Mouse (Mus musculus) CH12.LX (cell line): ENCODE measurements around the gene Ccdc157. TPM values are rescaled to one million over a fixed set of nuclear protein-coding genes. Genes with fewer than 3 reads are reported as not detected.

Source experiments
- DNase-seq: peaks from one replicate; pipeline ENCODE4 v3.0.0-alpha.2; 2013; ENCODE audit errors: extremely low read depth
- H3K27ac ChIP-seq: 2 replicates; pipeline ENCODE4 v1.5.1; 2012; ENCODE audit warnings: low read depth, mild to moderate bottlenecking, control low read depth, moderate library complexity; ENCODE audit not compliant: insufficient read depth
- H3K27me3 ChIP-seq: replicated peaks from 2 replicates; pipeline ENCODE3; 2012; ENCODE audit warnings: inconsistent platforms
- H3K36me3 ChIP-seq, 2 experiments: replicated peaks in 1 of 2; 2 replicates each; pipeline versions ENCODE3 to v1.6.1; 2012; ENCODE audit warnings: inconsistent platforms in 1 of 2, low read length in 1 of 2, mild to moderate bottlenecking in 1 of 2, mixed read lengths in 1 of 2, moderate library complexity in 1 of 2; ENCODE audit not compliant: control insufficient read depth in 1 of 2, insufficient read depth in 1 of 2
- H3K4me1 ChIP-seq, 2 experiments: 2 replicates each; pipeline ENCODE4 v1.6.1; 2012; ENCODE audit warnings: inconsistent platforms in 1 of 2, moderate library complexity in 1 of 2; ENCODE audit not compliant: insufficient read depth in 2 of 2, control insufficient read depth in 1 of 2
- H3K4me2 ChIP-seq: 2 replicates; pipeline ENCODE4 v1.6.1; 2012; ENCODE audit warnings: low read depth, mild to moderate bottlenecking, control low read depth; ENCODE audit not compliant: poor library complexity, insufficient read depth, severe bottlenecking
- H3K4me3 ChIP-seq, 3 experiments: fragments of 150-350 bp in 1 of 3; sonication (generic) in 1 of 3; replicated peaks in 1 of 3; 2 replicates each; pipeline versions ENCODE3 to v1.5.1; 2011 to 2012; ENCODE audit warnings: low read depth in 2 of 3, low read length in 2 of 3, mild to moderate bottlenecking in 2 of 3, moderate library complexity in 2 of 3, control low read depth in 1 of 3, improper control_type of control experiment in 1 of 3, inconsistent platforms in 1 of 3, mixed read lengths in 1 of 3; ENCODE audit not compliant: poor library complexity in 1 of 3
- H3K79me2 ChIP-seq: replicated peaks from 2 replicates; pipeline ENCODE4 v1.6.1; 2012; ENCODE audit warnings: mild to moderate bottlenecking, moderate library complexity; ENCODE audit not compliant: control insufficient read depth, poor library complexity, insufficient read depth, severe bottlenecking; ENCODE audit errors: extremely low read depth
- H3K9ac ChIP-seq: 2 replicates; pipeline ENCODE4 v1.6.1; 2012; ENCODE audit warnings: low read depth, mild to moderate bottlenecking, control low read depth, moderate library complexity; ENCODE audit not compliant: insufficient read depth
- H3K9me3 ChIP-seq: replicated peaks from 2 replicates; pipeline ENCODE3; 2012; ENCODE audit warnings: low read length, inconsistent platforms, mixed read lengths
- BHLHE40 ChIP-seq: IDR thresholded peaks from 2 replicates; pipeline ENCODE4 v1.6.1; 2011; ENCODE audit warnings: mild to moderate bottlenecking, low read depth, low read length, improper control_type of control experiment
- CHD1 ChIP-seq: IDR thresholded peaks from 2 replicates; pipeline ENCODE4 v1.6.1; 2012; ENCODE audit warnings: low read depth, low read length, improper control_type of control experiment, inconsistent platforms
- CHD2 ChIP-seq: IDR thresholded peaks from 2 replicates; pipeline ENCODE4 v1.6.1; 2011; ENCODE audit warnings: low read length, improper control_type of control experiment
- E2F4 ChIP-seq: IDR thresholded peaks from 2 replicates; pipeline ENCODE4 v1.6.1; 2011; ENCODE audit warnings: low read depth, low read length, improper control_type of control experiment; ENCODE audit not compliant: insufficient replicate concordance
- ELF1 ChIP-seq: IDR thresholded peaks from 2 replicates; pipeline ENCODE4 v1.6.1; 2014; ENCODE audit warnings: low read depth, mild to moderate bottlenecking, inconsistent platforms, low read length, improper control_type of control experiment
- EP300 ChIP-seq: IDR thresholded peaks from 2 replicates; pipeline ENCODE4 v1.6.1; 2011; ENCODE audit warnings: low read length, improper control_type of control experiment
- ETS1 ChIP-seq: conservative IDR thresholded peaks from 2 replicates; pipeline ENCODE4 v1.6.1; 2012; ENCODE audit warnings: low read depth, mild to moderate bottlenecking, inconsistent platforms, low read length, improper control_type of control experiment, moderate library complexity
- GABPA ChIP-seq: IDR thresholded peaks from 2 replicates; pipeline ENCODE4 v1.6.1; 2012; ENCODE audit warnings: low read depth, low read length, improper control_type of control experiment, inconsistent platforms; ENCODE audit not compliant: insufficient replicate concordance
- IRF4 ChIP-seq: IDR thresholded peaks from 2 replicates; pipeline ENCODE4 v1.6.1; 2014; ENCODE audit warnings: low read depth, mild to moderate bottlenecking, inconsistent platforms, low read length, improper control_type of control experiment
- JUN ChIP-seq: IDR thresholded peaks from 2 replicates; pipeline ENCODE4 v1.6.1; 2011; ENCODE audit warnings: low read depth, mild to moderate bottlenecking, low read length, improper control_type of control experiment, moderate library complexity; ENCODE audit not compliant: insufficient read depth
- JUND ChIP-seq: conservative IDR thresholded peaks from 2 replicates; pipeline ENCODE4 v1.6.1; 2011; ENCODE audit warnings: low read depth, low read length, improper control_type of control experiment
- KAT2A ChIP-seq: IDR thresholded peaks from 2 replicates; pipeline ENCODE4 v1.6.1; 2012; ENCODE audit warnings: low read length, improper control_type of control experiment, inconsistent platforms; ENCODE audit not compliant: insufficient replicate concordance
- MAX ChIP-seq: IDR thresholded peaks from 2 replicates; pipeline ENCODE4 v1.6.1; 2011; ENCODE audit warnings: low read length, improper control_type of control experiment
- MAZ ChIP-seq: IDR thresholded peaks from 2 replicates; pipeline ENCODE4 v1.6.1; 2012; ENCODE audit warnings: low read depth, mild to moderate bottlenecking, inconsistent platforms, low read length, improper control_type of control experiment, moderate library complexity
- MEF2A ChIP-seq: IDR thresholded peaks from 2 replicates; pipeline ENCODE4 v1.6.1; 2014; ENCODE audit warnings: low read depth, mild to moderate bottlenecking, inconsistent platforms, low read length, improper control_type of control experiment, borderline replicate concordance
- MXI1 ChIP-seq: IDR thresholded peaks from 2 replicates; pipeline ENCODE4 v1.6.1; 2011; ENCODE audit warnings: mild to moderate bottlenecking, low read depth, low read length, improper control_type of control experiment
- MYC ChIP-seq: IDR thresholded peaks from 2 replicates; pipeline ENCODE4 v1.6.1; 2011; ENCODE audit warnings: low read depth, mild to moderate bottlenecking, improper control_type of control experiment, low read length
- NELFE ChIP-seq: IDR thresholded peaks from 2 replicates; pipeline ENCODE4 v1.6.1; 2011; ENCODE audit warnings: low read depth, low read length, improper control_type of control experiment
- NRF1 ChIP-seq: IDR thresholded peaks from 2 replicates; pipeline ENCODE4 v1.6.1; 2014; ENCODE audit warnings: low read depth, mild to moderate bottlenecking, inconsistent platforms, low read length, improper control_type of control experiment, moderate library complexity
- PAX5 ChIP-seq: IDR thresholded peaks from 2 replicates; pipeline ENCODE4 v1.6.1; 2012; ENCODE audit warnings: low read length, inconsistent platforms, mixed read lengths
- POLR2A ChIP-seq: IDR thresholded peaks from 2 replicates; pipeline ENCODE4 v1.6.1; 2011; ENCODE audit warnings: low read depth, mild to moderate bottlenecking, improper control_type of control experiment, low read length
- RAD21 ChIP-seq: IDR thresholded peaks from 2 replicates; pipeline ENCODE4 v1.6.1; 2011; ENCODE audit warnings: low read depth, mild to moderate bottlenecking, low read length, improper control_type of control experiment, moderate library complexity
- RCOR1 ChIP-seq: conservative IDR thresholded peaks from 2 replicates; pipeline ENCODE4 v1.6.1; 2012; ENCODE audit warnings: low read depth, mild to moderate bottlenecking, inconsistent platforms, low read length, improper control_type of control experiment
- SIN3A ChIP-seq: IDR thresholded peaks from 2 replicates; pipeline ENCODE4 v1.6.1; 2012; ENCODE audit warnings: low read length, improper control_type of control experiment, inconsistent platforms
- TBP ChIP-seq: conservative IDR thresholded peaks from 2 replicates; pipeline ENCODE4 v1.6.1; 2011; ENCODE audit warnings: low read depth, low read length, improper control_type of control experiment
- TCF12 ChIP-seq: IDR thresholded peaks from 2 replicates; pipeline ENCODE4 v1.6.1; 2014; ENCODE audit warnings: low read depth, mild to moderate bottlenecking, inconsistent platforms, low read length, improper control_type of control experiment
- UBTF ChIP-seq: IDR thresholded peaks from 2 replicates; pipeline ENCODE4 v1.6.1; 2012; ENCODE audit warnings: low read depth, mild to moderate bottlenecking, inconsistent platforms, low read length, improper control_type of control experiment, moderate library complexity
- USF2 ChIP-seq: conservative IDR thresholded peaks from 2 replicates; pipeline ENCODE4 v1.6.1; 2011; ENCODE audit warnings: low read depth, low read length, improper control_type of control experiment
- ZKSCAN1 ChIP-seq: IDR thresholded peaks from 2 replicates; pipeline ENCODE4 v1.6.1; 2012; ENCODE audit warnings: low read depth, inconsistent platforms, low read length, improper control_type of control experiment, borderline replicate concordance
- ZMIZ1 ChIP-seq: IDR thresholded peaks from 2 replicates; pipeline ENCODE4 v1.6.1; 2012; ENCODE audit warnings: low read depth, mild to moderate bottlenecking, inconsistent platforms, low read length, improper control_type of control experiment
- ZNF384 ChIP-seq: IDR thresholded peaks from 2 replicates; pipeline ENCODE4 v1.6.1; 2012; ENCODE audit warnings: low read depth, low read length, improper control_type of control experiment, inconsistent platforms
- dilution Hi-C: fragments of 300-500 bp; cut with MboI; formaldehyde crosslinking; loops from 2 replicates; pipeline ENCODE4 v1.14.3; 2020; ENCODE audit warnings: low sequenced_read_pairs; ENCODE audit not compliant: extremely low pct_unique_long_range_greater_than_20kb, extremely low pct_ligation_motif_present
- in situ Hi-C: fragments of 300-500 bp; cut with MboI; formaldehyde crosslinking; loops from 3 replicates; pipeline ENCODE4 v1.14.3; 2019; ENCODE audit warnings: low sequenced_read_pairs, low pct_ligation_motif_present, low pct_unique_long_range_greater_than_20kb, mixed read lengths
- polyA plus RNA-seq: library from polyadenylated mRNA; unstranded; fragments of >175 nt; gene quantifications from 2 replicates; pipeline ENCODE4 v1.2.1, GENCODE M21; 2012; ENCODE audit warnings: low read depth; ENCODE audit not compliant: insufficient read length
- total RNA-seq, 2 experiments: library from RNA; depleted of rRNA; stranded (reverse); fragments of 300-350 nt in 1 of 2; fragments of >200 nt in 1 of 2; gene quantifications; 2 replicates each; pipeline ENCODE4 v1.2.3; 2012 to 2014

Gene Ccdc157
- total and polyA plus RNA-seq, 3 experiments: 2.3 to 4.4 (median 4.0) TPM

GRCm38 (mm10) chr11:4196636-4197035 is 36.5 kb upstream of the Ccdc157 start:
- peak overlapping the region in 1 of 3 experiments; percentile 0 for H3K4me3 ChIP-seq
- H3K9ac ChIP-seq: no peak overlapping the region
- no peak for DNase-seq
- in situ Hi-C loops: no loop called here
- TF ChIP-seq ELF1 (no peak), TCF12 (no peak), MAZ (no peak), MAX (no peak), RAD21 (no peak), JUND (no peak), ZMIZ1 (no peak), MXI1 (no peak), PAX5 (no peak)
- no peaks in the 10 kb centered on the region for H3K9me3 ChIP-seq
- peaks cover 15% of the 10 kb centered on the region for H3K79me2 ChIP-seq
- no peaks in the 10 kb centered on the region for H3K27me3 ChIP-seq
- H3K36me3 ChIP-seq: peaks cover 0 to 25% of the 10 kb centered on the region in 2 experiments
- H3K27ac ChIP-seq: 0 out of 2 replicates have a peak overlapping the region, but pooled peaks have one; percentile 69
- peaks cover 44 to 94% of the 10 kb centered on the region in 2 experiments for H3K4me1 ChIP-seq
- H3K4me2 ChIP-seq: no peak overlapping the region
- dilution Hi-C loops: no loop called here

DNA sequence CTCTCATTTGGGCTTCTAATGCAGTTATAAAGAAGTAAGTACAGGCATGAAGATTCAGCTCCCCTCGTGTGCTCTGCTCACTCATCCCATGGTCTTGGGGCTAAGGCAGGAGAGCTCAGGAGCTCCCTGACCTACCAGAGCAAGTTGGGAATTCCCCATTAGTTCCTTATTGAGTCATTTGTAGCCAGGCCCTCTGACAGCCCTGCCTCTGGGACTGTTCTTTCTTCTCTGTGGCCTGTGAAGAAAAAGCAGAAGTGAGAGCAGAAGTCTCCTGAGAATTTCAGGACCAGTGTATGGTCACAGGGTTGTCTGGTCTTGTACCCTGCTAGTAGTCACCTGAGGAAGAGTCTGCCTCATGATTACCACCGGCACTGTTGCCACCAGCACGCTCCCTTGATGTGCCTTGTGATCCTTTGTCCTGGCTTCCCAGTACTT is 35.5 kb upstream of the Ccdc157 start:
- no peaks in the 10 kb centered on the region for H3K27me3 ChIP-seq
- H3K79me2 ChIP-seq: peaks cover 15% of the 10 kb centered on the region
- DNase-seq: peak; percentile 100
- no peaks in the 10 kb centered on the region for H3K9me3 ChIP-seq
- peak overlapping the region; percentile 44 for H3K9ac ChIP-seq
- H3K36me3 ChIP-seq: peaks cover 0 to 31% of the 10 kb centered on the region in 2 experiments
- no peak overlapping the region for H3K4me3 ChIP-seq
- dilution Hi-C loops: no loop called here
- peak overlapping the region; percentile 79 for H3K4me2 ChIP-seq
- peaks cover 45 to 98% of the 10 kb centered on the region in 2 experiments for H3K4me1 ChIP-seq
- peak overlapping the region; percentile 94 for H3K27ac ChIP-seq
- in situ Hi-C loops: no loop called here
- TF ChIP-seq E2F4 (no peak), MAX (peak; percentile 90), IRF4 (peak; percentile 100), MEF2A (peak; percentile 97), POLR2A (peak; percentile 71), TCF12 (peak; percentile 98), CHD1 (peak; percentile 91), EP300 (peak; percentile 100), SIN3A (peak; percentile 91), BHLHE40 (peak; percentile 100), NELFE (peak; percentile 60), RCOR1 (peak; percentile 100), GABPA (no peak), ZNF384 (peak; percentile 56), CHD2 (peak; percentile 96), KAT2A (peak; percentile 71), ZMIZ1 (peak; percentile 83), NRF1 (0 out of 2 replicates have a peak, but pooled peaks have one; percentile 38), ELF1 (peak; percentile 54; the same call in 1 of the 2 replicates), JUND (peak; percentile 98), JUN (peak; percentile 97), UBTF (peak; percentile 73), RAD21 (peak; percentile 3), ZKSCAN1 (no peak), TBP (peak; percentile 72; the same call in 1 of the 2 replicates), USF2 (0 out of 2 replicates have a peak, but pooled peaks have one; percentile 5), MXI1 (peak; percentile 79), MYC (peak; percentile 97), MAZ (peak; percentile 92), ETS1 (peak; percentile 98)
